Mouse (Mus musculus): ENCODE results near the gene Gpbp1.

Gpbp1 gene

DNA sequence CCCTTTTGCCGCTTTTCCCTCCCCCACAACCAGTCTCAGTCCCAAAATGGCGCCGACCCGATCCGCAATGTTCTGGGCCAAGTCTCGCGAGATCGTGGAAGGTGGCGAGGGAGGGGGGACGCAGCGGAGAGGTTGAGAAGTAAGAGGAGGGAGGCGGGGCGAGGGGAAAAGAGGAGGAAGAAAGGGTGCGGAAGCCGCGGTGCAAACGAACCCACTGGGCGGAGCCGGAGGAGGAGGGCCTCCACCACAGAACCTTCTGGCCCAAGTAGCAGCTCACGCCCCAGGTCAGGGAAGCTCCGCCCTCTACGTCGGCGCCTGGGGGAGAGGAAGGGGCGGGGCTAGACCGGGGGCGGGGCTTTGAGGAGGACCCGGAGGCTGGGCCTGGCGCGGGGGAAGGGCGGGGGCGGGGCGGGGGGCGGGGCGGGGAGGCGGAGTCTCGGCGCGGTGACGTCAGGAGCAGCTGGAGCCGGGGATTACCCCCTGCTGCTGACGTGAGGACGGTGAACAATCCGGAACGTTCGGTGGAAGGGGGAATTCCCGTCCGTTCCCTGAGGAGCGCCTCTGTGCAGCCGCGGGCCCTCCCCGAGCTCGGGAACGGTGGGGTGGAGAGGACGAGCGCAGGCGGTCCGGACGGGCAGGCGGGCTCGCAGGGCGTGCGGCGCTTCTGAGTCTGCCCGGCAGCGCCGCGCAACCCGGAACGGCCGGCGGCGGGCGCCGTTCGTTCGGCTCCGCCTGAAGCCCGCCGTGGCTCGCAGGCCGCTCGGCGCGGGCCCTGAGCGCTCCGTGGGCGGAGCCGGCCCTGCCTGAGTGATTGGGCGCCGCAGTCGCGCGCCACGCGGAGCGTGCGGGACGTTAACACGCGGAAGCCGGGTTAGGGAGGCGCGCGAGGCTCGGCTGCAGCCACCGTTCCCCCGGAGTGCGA is at the start of gene Gpbp1:
Gene Gpbp1 (minus strand): TSS at position 310 of the 922 bp plus-strand sequence.
- peak; percentile 100 for DNase-seq (ENCODE audit: extremely low spot score)

DNA sequence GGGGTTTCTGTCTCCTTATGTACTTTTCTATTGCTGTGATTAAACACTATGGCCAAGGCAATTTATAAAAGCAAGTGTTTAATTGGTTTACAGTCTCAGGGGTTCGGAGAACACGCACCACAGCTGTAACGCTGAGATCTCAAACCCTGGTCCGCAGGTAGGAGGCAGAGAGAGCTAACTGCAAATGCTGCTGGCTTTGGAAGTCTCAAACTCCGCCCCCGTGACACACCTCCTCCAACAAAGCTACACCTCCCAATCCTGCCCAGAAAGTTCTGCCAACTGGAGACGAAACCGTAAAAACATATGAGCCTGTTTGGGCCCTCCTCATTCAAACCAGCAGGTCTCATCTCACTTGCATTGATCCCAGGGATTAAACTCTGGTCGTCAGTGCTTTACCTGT is 47.8 kb upstream of the Gpbp1 start:
- DNase-seq (ENCODE audit: extremely low spot score): no peak

GRCm38 (mm10) chr13:111536207-111536887 is 46.4 kb upstream of the Gpbp1 start:
- no peak for DNase-seq (ENCODE audit: extremely low spot score)

GRCm38 (mm10) chr13:111534131-111534530 is 44.2 kb upstream of the Gpbp1 start:
- DNase-seq (ENCODE audit: extremely low spot score): peak; percentile 15

DNA sequence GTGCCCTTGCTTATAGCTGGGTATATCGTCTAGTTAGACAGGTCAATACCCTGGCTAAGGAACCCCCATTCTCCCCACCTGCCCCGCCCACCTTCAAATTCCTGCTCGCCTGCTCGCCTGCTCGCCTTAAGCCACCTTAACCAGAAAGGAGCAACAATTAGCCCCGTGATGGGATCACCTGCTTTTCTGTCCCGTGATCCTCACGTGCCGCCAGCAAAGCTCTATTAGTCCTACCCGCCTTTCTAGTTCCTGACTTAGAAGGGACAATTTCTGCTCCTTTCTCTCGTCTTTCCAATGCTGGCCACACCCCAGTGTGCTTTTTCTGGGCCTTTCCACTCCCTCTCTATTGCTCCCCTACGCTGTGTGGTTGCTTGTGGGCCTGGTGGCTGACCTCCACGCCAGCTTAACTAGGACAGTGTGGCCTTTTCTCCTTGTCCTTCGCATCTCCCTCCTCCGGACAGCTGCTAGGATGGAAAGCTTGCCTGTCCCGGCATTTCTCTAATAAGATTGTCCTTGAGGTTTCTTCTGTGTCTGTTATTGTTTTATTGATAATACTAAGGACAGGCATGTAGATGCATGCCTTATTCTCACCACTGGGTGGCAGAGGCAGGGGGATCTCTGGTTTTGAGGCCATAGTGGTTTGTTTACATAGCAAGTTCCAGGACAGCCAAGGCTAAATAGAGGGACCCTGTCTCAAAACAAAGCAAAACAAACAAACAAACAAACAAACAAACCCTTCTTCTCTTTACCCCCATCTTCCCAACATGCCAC is 42.5 kb upstream of the Gpbp1 start:
- no peak for DNase-seq (ENCODE audit: extremely low spot score)

GRCm38 (mm10) chr13:111531701-111532100 is 41.8 kb upstream of the Gpbp1 start:
- DNase-seq (ENCODE audit: extremely low spot score): no peak

- DNase-seq (ENCODE audit: extremely low spot score): no peak
Measured at GRCm38 (mm10) chr13:111524277-111524676, 34.4 kb upstream of the Gpbp1 start.

DNA sequence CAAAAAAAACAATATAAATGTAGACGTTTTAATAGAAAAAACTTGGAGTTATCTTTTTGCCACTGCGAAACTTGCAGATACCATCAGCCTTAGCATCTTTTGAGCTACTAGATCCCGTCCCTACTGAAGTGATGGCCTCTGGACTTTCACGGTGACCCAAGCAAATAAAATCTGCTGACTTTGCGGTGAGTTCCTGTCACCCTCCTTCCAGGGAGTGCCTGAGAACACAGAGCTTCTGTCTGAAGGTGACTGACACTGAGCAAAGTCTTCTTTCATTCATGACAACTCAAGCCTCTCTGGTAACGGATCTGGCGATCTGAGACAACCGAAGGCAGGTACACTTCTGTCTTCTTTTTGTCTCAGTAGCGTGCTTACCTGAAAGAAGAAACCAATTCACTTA is 32.4 kb upstream of the Gpbp1 start:
- DNase-seq (ENCODE audit: extremely low spot score): no peak

DNA sequence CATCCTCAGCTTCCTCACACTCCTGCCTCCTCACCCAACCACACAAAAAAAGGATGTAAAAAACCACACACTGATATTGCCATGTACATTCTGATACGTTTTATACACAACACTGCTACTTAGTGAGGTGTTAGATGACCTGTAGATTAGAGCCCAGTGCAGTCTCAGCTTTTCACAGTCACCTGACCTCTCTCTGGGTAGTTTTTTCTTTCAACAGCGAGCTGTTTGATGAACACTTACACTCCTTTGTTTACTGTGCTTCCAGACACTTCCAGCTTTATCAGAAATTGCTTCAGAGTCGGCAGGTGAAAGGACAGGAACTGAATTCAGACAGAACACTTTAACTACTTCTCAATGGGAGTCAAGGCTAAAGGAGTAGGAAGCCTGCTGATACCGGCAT is 30.5 kb upstream of the Gpbp1 start:
- DNase-seq (ENCODE audit: extremely low spot score): no peak

GRCm38 (mm10) chr13:111518332-111518731 is 28.4 kb upstream of the Gpbp1 start:
- no peak for DNase-seq (ENCODE audit: extremely low spot score)

DNA sequence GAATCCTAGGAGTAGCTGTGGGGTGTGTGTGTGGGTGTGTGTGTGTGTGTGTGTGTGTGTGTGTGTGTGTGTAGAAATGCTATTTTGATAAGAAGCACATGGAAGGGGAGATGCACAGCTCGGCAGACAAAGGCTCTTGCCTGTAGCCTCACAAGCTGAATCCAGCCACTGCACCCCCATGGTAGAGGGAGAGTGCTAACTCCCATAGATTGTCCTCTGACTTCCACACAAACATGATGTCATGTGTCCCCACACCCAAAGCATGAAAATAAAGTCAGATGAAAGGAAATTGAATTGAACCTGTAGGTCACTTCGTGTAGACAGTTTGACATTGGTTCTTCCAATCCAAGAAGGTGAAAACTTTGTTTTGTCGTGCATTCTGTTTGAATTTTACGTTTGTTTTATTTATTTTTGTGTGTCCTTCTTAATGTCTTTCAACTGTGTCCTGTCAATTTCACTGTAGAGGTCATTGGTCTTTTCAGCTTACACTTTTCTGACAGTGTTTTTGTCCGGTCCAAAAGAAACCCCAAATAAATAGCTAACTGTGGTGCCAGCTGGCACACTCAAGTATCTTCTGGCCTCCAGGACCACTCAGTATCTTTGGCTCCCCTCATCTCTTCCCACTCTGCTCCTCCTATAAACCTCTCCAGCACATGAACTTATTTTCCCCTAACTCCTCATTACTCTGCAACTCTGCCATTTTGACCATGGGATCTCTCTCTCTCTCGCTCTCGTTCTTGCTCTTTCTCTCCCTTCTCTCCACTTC is 26.7 kb upstream of the Gpbp1 start:
- no peak for DNase-seq (ENCODE audit: extremely low spot score)

- DNase-seq (ENCODE audit: extremely low spot score): peak; percentile 32
Measured at GRCm38 (mm10) chr13:111509385-111509784, 19.5 kb upstream of the Gpbp1 start.

DNA sequence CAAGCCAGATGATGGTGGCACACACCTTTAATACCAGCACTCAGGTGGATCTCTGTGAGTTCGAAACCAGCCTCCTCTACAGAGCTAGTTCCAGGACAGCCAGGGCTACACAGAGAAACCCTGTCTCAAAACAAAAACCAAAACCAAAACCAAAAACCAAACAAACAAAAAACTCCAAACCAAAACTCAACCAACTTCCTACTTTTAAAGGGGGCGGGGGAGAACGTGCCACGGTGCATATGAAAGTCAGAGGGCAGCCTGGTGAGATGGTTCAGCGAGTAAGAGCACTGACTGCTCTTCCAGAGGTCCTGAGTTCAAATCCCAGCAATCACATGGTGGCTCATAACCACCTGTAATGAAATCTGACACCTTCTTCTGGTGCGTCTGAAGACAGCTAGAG is 18.7 kb upstream of the Gpbp1 start:
- no peak for DNase-seq (ENCODE audit: extremely low spot score)

DNA sequence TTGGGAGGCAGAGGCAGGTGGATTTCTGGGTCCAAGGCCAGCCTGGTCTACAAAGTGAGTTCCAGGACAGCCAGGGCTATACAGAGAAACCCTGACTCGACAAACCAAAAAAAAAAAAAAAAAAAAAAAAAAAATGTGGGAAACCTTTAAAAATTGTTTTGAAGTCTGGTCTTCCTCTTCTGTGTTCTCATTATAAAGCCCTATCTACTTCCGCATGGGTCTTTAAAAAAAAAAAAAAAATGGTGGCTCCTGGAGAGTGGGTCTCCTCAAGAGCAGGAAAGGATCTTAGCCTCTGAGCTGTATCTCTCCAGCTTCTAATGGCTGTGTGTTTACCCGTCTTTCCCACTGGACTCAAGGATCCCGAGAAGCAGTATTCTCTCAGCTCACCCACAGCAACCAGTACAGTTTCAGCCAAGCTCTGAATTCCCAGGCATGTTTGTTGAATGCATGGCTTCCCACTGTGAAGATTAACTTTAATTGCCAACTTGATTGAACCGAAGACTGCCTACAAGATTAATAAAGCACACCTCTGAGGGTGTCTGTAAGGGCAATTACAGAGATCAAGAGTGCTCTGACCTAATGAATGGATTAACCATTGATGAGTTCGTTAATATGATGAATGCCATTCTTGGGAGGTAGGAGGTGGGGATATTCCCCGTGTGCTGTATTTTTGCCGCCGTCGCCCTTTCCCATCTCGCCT is 4.6 kb upstream of the Gpbp1 start:
- DNase-seq (ENCODE audit: extremely low spot score): no peak

DNA sequence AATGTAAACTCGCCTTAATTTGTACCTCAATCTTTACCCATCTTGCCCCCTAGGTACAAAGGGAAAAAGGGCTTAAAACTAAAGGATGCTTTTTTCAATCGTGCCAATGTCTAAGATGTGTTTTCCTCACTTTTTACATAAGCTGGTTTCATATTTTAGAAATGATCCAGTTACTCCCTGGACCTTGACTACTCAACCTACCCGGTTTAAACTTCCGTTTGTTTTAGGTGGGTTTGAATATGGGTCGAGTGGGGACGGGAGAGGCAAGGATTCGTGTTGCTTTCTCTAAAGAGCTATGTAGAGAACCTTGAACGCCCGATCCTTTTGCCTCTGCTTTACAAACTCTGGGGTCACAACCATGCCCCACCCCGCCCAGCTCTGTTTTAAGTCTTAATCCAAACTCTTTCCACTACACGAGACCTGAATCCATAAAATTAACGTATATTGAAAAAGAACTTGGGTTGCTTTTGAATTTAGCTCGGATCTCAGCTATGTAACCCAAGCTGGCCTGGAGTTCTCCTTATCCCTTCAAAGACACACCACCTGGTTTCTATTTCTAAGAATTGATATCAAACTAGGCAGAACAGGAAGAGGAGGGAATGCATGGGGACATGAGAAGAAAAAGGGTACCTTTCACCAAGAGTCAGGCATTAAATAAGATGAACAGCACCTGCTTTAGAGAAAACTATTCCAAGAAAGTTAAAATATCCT is 1.3 kb upstream of the Gpbp1 start:
- peak; percentile 41 for DNase-seq (ENCODE audit: extremely low spot score)

GRCm38 (mm10) chr13:111489502-111489801 is 459 bp downstream of the Gpbp1 start:
- no peak for DNase-seq (ENCODE audit: extremely low spot score)

DNA sequence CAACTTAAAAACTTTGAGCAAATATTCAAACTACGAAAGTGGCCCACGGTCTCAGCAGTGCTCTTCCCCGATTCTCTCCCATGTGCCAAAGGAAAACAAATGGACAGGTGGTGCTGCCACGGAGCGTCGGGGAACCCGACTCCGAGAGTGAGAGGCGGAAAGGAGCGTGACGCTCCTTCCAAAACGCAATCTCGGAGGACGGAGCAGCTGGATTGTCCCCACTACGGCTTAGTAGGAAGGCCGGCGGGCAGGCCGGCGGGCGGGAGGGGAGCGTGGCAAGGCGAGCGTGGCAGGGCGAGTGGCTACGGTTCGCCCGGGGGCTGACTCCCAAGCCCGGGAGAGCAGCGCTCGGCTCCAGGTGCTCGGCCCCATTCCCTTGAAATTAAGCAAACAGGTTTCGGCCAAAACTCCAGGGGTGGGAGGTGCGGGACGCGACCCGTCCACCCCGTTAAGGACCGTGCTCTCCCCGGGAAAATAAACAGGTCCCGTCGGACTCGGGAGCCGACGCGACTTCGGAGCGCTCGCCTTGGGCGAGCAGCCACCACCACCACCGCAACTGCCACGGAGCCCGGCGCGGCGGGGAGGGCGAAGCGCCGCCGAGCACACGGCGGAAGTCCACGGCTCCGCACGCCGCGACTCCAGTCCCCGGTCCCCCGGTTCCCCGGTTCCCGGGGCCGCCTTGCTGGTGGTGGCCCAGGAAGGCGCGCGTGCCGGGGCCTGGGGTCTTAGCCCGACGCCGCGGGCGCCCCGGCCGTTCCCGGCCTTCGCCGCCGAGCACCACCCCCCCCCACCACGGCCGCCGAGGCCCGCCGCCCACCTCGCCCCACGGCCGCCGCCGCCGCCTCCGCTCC is 1.0 kb downstream of the Gpbp1 start:
- DNase-seq (ENCODE audit: extremely low spot score): peak; percentile 37

GRCm38 (mm10) chr13:111477695-111478094 is 12.2 kb downstream of the Gpbp1 start:
- DNase-seq (ENCODE audit: extremely low spot score): no peak

GRCm38 (mm10) chr13:111470562-111471237 is 19.2 kb downstream of the Gpbp1 start:
- no peak for DNase-seq (ENCODE audit: extremely low spot score)

Measured in embryo, embryonic 9.5 days (tissue).